Mouse (Mus musculus): ENCODE results near the gene Nipa2.

The Nipa2 gene

DNA sequence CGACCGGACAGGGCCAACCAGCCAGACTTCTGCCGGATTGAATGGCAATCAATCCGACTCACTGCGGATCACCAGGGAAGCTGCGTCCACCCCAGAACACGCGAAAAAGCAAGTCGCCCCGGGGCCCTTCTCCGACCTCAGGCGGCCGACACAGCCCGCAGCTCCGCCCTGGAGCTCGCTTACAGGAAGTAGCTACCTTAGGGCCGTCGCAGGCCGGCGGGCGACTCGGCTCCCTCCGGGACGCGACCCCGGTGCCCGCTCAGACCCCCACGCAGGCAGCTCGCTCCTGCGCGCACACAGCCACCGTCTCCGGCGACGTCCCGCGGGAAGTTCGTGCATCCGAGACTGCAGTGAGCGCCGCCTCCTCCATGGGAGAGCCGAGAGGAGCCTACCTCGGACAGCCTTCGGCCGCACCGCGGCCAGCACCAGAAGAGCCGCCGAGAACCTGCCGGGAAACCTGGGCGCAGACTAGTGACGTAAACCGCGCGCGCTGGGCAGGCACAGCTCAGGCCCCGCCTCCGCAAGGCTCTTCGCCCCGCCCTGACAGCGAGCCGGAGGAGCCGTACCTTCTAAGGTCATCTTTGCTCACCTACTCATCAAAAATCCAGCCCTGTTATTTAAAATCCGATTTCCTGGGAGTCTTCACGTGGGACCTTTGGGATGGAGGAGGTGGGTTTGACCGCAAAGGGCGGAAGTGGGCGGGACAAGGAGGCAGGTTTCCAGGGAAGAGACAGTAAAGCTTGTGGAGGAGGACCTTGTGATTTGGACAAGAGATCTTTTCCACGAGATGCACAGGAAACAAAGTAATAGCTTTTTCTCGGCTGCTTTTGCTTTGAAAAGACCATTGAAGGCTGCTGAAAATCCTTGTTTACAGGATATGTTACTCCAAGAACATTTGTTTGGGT, at the start of gene Nipa2:
Gene Nipa2 (minus strand): TSS at position 473 of the 905 bp plus-strand sequence.
- peak; percentile 86 for DNase-seq (ENCODE audit: low read depth, low spot score)

DNA sequence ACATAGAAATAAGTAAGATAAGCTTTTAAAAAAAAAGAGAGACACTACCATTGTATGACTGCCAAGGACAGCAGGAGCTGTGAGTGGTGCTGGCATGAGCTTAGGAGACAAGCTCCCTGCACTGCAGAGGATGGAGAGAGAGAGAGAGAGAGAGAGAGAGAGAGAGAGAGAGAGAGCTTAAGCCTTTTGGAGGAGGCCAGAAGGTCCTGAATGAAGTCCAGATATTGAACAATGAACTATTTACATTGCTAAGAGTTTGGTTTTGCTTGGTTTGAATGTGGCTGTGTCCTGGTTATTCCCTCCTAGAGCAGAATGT, 48.7 kb upstream of the Nipa2 start:
- DNase-seq (ENCODE audit: low read depth, low spot score), result no peak

DNA sequence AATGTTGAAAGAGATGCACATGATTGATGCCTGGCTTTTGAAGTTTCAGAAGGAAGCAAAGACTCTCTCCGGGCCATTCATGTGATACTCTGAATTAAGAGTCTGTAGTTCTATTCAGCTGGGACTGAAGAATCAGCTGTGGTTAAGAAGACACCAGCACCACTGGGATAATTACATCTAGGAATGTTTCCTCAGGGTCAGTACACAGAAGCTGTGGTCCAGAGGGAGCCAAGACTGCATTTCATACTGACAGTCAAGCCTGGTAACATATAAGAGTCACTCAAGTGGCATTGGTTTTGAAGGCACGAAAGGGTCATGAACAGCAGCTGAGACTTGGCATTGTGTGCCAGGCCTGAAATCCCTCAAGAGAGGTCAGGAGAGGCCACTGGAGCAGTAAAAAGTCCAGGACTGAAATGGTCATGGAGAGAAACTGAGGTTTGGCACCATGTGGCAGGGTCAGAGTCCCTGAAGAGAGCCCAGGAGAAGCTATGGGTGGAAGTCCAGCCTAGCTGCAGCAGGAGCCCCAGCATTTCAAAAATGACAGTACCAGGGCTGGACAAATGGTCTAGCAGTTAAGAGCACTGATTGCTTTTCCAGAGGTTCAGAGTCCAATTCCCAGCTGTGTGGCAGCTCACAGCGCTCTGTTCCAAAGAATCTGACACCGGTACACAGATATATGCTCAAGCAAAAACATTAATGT, 48.2 kb upstream of the Nipa2 start:
- no peak for DNase-seq (ENCODE audit: low read depth, low spot score)

DNA sequence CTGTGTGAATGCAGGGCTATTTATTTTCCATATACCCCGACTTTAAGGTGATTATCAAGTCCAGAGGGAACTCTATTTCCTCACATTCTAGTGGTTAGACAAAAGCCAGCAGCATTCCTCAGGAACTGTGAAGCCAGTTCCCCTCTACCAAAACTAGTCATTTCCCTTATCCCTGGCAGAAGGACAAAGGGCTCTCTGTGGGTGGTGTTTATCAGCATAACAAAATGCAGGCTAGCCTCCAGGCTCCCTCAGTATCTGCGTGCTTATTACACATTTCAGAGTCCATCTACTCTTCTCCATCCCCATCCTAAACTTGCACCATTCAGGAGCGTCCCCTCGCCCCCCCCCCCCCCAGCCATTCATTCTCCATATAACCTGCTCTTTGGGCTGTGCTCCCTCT, 36.7 kb upstream of the Nipa2 start:
- DNase-seq (ENCODE audit: low read depth, low spot score), result no peak

DNA sequence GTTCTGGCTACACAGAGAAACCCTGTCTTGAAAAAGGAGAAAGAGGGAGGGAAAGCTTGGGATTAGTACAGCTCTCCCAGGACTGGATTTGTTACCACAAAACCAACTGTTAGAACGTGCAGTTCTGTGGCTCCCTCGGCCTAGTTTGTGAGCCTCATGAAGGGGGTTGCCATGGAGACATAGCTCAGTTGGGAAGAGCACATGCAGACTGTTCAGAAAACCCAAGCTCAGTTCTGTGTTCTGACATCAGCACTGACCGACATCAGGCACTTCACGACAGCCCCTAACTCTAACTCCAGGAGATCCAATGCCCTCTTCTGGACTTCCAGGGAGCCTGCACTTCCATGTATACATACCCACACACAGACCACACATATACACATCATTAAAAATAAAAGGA, 32.7 kb upstream of the Nipa2 start:
- DNase-seq (ENCODE audit: low read depth, low spot score), result no peak

DNA sequence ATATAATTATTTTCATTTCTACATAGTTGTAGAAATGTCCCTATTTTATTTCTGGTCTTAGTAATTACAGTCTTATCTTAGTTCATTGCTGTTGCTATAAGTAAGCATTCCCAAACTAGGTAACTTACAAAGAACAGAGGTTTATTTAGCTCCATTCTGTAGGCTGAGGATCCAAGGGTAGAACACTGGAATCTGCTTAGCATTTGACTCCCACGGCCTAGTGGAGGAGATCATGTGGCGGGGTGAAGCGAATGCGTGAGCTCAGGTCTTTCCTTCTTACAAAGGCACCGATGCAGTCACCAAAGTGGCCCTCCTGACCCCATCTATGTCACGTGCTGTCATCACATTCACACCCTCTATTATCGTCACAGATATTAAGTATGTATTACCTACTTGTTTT, 29.6 kb upstream of the Nipa2 start:
- DNase-seq (ENCODE audit: low read depth, low spot score), result no peak

DNA sequence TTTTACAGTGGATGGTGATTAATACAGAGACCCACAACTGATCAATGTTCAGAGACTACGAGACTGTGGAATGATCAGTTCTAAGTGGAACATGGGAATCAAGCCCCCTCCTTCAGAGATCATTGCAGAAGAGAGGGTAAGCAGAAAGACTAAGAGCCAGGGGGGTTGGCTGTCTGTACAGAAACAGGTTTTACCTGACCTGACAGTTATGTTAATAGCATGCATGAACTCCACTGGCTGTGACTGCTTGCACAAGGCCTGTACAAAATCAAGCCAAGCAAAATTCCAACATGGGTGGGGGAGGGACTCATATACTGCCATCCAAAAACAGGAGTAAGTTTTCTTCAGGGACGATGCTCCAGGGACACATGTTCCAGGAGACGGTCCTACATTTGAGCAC, 28.9 kb upstream of the Nipa2 start:
- no peak for DNase-seq (ENCODE audit: low read depth, low spot score)

DNA sequence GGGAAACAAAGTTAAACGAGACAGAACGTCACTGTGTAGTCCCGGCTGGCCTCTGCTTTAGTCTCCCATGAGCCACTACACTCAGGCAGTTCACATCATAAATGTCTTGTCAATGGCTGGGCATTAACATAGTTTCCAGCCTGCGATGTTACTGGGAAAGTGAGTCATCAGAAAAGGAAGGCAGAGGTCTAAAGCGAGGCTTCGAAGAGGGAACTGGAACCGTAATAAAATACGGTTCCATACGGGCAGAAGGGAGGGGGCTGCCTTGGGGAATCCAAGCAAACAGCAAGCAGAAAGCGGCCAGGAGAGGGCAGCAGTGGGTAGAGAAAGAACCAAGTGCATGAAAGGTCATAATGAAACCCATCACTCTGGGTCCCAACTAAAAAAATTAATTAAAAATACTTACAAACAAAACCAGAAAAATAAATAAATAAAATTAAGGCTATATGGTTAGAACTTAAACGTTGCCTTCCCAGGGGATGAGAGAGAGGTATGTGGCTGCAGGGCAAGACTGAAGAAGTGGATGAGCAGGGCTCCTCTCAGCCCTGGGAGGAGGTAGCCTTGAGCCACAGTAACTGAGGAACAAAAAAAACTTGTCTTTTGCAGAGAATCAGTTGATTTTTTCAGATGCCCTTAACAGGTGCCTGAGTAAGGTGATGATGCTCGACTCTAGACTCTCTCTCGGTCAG, 24.4 kb upstream of the Nipa2 start:
- DNase-seq (ENCODE audit: low read depth, low spot score), result peak; percentile 23

DNA sequence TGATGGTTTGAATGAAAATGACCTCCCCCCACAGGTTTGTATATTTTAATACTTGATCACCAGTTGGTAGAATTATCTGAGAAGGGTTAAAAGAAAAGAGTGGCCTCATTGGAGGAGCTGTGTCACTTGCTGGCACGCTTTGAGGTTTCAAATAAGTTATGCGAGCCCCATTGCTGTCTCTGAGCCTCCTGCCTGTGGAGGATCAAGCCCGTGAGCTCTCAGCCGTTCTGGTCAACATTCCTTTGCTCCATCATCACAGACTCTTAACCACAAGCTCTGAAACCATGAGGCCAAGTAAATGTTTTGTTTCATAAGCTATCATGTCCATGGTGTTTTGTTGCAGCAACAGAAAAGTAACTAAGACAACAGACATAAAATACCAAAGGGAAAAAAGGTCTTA, 22.5 kb upstream of the Nipa2 start:
- DNase-seq (ENCODE audit: low read depth, low spot score), result no peak

DNA sequence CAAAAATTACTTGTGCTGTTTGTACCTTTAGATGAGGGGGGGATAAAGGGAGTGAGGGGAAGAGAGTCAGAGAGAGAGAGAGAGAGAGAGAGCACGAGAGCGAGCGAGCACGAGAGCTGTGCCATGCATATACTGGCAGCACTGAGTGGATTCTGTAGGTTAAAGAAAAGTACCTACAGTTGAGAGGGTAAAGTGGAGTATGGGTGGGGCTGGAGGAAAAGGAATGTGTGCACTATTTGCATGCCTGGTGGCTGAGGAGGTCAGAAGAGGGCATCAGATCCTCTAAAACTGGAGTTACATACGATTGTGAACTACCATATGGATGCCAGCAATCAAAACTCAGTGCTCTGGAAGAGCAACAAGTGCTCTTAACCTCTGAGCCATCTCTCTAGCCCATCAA, 20.8 kb upstream of the Nipa2 start:
- DNase-seq (ENCODE audit: low read depth, low spot score), result no peak

DNA sequence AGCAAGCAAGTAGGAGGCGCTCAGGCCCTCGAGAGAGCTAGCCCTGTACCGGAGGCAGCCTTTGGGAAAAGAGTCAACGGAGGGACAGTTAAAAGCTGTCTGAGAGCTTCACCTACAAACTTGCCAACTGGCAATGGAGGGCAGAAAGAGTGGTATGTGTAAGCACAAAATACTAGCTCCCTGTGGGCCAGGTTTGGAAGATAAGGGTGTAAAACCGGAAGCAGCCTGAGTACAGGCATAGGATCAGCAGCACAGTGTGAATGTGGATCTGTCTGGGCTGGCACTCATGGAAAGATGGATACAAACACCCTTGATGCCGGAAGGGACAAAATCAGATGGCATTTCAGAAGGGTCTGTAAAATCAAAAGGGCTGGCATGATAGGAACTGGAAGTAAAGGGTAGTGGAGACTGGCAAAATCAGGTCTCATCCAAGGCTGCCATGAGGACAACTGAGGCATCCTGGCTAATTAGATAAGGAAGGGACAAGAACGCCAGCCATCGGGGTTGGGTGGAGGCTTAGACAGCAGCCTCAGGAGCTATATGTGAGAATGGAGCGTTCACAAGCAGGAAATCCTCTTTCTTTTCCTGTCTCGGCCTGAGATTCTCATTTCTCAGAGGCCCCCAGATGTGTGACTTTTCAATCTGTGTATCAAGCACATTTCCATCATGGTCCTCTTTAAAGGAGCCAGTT, 19.9 kb upstream of the Nipa2 start:
- DNase-seq (ENCODE audit: low read depth, low spot score), result no peak

DNA sequence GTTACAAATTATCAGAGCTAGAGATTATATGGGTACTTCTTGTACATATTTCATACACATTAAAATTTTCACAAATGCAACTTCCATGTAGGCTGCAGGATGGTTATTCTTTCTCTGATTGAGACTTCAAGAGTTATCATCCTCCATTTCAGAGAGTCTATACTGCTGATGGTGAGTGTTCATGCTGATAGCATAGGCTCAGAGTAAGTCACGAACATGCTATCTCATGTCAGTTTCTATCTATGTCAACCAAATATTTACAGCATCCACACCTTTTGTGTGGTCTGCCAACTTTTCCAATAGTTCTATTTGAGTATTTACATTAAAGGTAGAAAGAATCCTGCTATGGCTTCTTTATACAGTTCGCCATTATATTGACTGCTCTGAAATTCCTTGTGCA, 19.2 kb upstream of the Nipa2 start:
- no peak for DNase-seq (ENCODE audit: low read depth, low spot score)

DNA sequence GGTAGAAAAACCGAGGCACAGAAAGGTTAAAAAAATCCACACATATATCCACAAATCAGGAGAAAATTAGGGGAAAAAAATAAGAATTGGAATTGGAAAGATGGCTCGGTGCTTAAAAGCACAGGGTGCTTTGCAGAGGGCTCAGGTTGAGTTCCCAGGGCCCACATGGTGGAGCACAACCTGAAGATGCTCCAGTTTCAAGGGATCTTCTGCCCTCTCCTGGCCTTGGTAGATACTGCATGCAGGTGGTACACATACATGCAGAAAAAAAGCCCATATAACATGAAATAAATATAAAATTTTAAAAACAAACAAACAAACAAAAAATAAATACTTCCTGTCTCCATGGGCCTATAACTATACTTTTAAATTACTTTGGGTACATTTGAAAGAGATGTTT, 12.2 kb upstream of the Nipa2 start:
- DNase-seq (ENCODE audit: low read depth, low spot score), result no peak

DNA sequence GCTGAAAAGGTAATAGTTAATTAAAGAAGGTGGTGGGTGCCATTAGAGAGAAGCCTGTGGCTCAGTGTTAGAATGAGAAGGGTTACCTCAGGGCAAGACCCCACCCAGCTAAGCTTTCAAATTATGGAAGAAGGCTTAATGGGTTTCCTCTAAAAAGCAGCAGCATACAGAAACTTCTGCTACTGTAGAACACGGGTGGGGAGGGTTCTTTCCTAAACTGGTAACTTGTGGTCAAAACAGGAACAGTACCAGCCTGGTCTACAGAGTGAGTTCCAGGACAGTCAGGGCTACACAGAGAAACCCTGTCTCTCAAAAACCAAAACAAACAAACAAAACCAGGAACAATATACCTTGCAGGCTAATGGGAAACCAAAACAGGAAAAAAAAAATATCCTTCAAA, 7.1 kb upstream of the Nipa2 start:
- DNase-seq (ENCODE audit: low read depth, low spot score), result no peak

DNA sequence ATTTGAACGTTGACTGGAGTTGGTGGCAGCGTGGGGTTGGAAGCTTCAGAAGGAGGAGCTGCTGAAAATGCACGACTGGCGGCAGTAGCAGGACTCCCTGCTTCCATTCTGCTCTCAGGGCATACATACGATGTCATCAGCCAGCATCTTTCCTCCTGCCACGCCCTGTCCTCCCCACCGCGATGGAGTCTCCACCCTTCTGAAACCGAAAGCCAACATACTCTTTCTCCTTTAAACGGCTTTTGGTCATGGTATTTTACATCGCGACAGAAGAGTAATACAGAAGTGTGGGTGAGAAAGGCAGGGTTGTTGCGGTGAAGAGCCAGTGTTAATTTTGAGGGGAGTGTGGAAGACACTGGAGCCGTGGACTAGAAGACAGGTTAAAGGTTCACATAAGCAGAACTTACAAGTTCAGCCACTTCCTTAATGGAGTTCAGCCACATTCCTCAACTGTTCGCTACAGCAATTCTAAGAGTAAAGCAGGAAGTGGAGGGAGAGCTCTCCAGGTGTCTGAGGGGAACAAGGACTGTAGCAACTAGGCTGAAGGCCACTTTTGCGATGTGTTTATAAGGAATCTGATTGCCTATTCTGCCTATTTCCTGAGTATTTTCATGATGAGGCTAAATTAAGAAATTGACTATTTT, 6.1 kb upstream of the Nipa2 start:
- no peak for DNase-seq (ENCODE audit: low read depth, low spot score)

DNA sequence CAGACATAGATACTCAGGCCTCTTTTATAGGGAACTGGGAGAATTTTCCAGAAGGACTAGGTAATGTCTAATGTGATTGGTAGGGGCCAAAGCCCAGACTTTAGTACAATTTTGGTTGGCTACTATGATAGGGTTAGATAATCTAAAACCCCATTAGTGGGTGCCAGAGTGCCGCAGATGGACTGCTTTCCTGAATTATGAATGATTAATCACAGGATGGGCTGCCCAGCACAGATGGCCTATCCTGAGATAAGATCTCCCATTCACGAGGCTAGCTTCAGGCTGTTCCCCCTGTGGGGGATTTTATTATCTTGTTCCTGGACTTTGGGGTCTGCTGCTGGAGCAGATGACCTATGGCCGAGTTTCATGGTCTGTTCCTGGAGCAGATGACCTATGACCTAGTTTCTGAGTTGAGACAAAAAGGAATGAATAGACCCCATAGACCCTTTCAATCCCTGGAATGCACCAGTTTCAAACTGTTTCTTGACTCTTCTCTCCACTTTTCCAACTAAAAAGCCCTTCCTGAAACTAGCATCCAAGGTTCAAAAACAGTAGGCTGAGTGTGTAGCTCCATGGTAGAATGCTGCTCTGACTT, 4.7 kb upstream of the Nipa2 start:
- no peak for DNase-seq (ENCODE audit: low read depth, low spot score)

DNA sequence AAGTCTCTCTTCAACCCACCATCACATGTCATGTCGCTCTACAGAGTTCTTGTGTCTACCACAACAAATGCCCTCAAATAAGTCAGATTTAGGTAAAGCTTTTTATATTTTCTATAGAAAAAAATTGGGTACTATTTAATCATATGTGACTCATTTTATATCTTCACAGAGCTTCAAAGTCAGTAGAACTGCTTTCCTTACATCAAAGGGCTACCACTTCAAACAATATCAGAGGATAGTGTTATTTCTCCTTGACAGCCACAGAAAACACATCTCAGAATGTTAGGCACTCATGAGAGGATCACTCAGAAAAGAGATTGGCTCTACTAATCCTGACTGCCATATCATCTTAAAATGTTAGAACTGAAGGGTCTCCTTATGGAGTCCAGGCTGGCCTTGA, 1.8 kb downstream of the Nipa2 start:
- DNase-seq (ENCODE audit: low read depth, low spot score), result no peak

DNA sequence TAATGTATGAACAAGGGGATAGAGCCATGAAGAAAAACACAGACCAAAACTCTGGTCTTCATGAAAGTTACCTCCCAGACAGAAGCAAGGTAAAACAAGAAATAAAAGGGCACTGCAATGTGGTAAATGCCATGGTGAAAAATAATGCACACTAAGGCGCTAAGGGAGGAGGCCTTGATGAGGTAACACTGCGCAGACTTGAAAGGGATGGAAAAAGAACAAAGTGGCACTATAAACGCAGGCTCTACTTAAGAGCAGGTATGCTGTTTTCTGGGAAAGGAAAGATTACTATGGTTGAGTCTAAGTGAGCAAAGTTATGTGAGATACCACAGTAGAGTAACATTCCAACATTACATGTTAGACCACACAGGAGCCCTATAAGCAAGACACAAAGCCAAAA, 2.5 kb downstream of the Nipa2 start:
- DNase-seq (ENCODE audit: low read depth, low spot score), result no peak

DNA sequence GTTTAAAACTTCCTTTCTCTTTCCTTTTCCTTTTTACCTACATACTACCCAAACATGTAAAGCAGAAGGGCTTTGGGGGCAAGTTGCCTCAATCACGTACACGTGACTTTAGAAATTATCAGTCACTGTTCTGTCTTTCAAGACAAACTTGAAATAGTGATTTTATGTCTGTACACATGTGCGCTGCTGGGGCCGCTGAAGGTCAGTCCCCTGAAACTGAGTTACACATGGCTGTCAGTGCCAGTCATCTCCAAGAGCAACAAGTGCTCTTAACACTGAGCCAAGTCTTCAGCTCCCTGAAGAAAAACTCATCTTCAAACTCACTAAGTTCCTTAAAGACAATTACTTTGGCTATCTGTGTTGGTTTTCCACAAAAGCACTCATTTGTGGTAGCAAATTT, 4.4 kb downstream of the Nipa2 start:
- DNase-seq (ENCODE audit: low read depth, low spot score), result no peak

DNA sequence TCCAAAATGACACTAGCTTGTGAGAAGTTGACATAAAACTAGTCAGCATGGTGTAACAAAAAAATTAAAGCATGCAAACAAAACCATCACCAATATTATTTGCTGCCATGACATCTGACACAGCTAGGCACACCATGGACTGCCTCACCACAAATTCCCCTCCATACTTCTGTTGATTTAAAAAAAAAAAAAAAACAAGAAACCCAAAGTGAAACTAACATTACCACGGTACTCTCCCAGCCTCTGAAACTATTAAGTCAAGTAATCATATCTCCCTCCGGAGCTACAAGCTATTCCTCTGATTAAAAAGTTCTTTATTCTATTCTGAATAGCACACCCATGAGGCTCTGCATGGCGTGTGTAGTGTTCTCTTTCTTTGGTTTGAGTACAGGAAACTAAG, 5.1 kb downstream of the Nipa2 start:
- DNase-seq (ENCODE audit: low read depth, low spot score), result no peak

DNA sequence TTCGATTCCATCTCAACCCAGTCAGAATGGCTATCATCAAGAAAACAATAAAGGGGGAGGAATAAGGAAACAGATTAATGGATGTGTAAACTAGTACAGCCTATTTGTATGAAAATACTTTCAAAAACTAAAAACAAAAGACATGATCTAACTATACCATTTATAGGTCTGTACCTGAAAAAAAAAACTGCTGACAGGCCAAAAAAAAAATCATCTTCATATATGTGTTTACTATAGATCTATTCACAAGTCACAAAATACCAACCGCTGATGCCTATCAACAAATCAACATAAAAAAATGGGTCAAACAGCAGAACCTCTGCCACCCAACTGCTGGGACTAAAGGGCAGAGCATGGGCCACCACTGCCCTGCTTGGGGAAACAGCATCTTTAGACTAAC, 6.2 kb downstream of the Nipa2 start:
- DNase-seq (ENCODE audit: low read depth, low spot score), result no peak

All from retina, adult 2 months (tissue).